Mouse (Mus musculus) myocyte (in vitro differentiated cells): ENCODE measurements at regions not wholly inside any gene's neighbourhood (a gene's known extent, or its start where the extent isn't known, plus 50 kb on each side); places are given as distances from the start of the nearest gene placed in this dataset.

Experiments
- CEBPB ChIP-seq: IDR thresholded peaks from 2 replicates; pipeline ENCODE4 v1.6.1; 2011; ENCODE audit warnings: mild to moderate bottlenecking, moderate library complexity; ENCODE audit not compliant: poor library complexity, insufficient read depth, severe bottlenecking
- POLR2A ChIP-seq: IDR thresholded peaks from one replicate; pipeline ENCODE4 v1.6.1; 2011; ENCODE audit warnings: low read depth, mild to moderate bottlenecking, control low read depth, moderate library complexity; ENCODE audit not compliant: insufficient read length
- POLR2AphosphoS2 ChIP-seq: IDR thresholded peaks from one replicate; pipeline ENCODE4 v1.6.1; 2011; ENCODE audit warnings: low read depth, control low read depth; ENCODE audit not compliant: insufficient read length
- SRF ChIP-seq: IDR thresholded peaks from one replicate; pipeline ENCODE4 v1.6.1; 2011; ENCODE audit warnings: low read depth; ENCODE audit not compliant: control insufficient read depth, insufficient read length
- USF1 ChIP-seq: IDR thresholded peaks from one replicate; pipeline ENCODE4 v1.6.1; 2011; ENCODE audit warnings: low read depth, mild to moderate bottlenecking, control low read depth, moderate library complexity

DNA sequence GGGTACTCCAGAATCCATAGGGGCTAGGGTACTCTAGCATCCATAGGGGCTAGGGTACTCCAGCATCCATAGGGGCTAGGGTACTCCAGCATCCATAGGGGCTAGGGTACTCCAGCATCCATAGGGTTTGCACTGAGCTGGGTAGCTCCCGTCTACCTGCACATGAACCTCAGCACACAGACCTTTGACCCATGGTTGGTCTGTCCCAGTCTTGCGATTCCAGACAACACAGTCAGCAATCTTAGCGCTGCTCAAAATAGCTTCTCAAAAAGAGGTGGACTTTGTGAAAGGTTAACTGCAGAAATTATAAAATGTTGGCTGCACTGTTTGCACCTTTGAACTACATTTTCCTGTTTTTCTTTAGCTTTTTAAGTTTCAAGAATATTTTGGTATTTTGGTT, 56.4 kb upstream of the Slc22a12 start:
- no peak for TF ChIP-seq POLR2A
- no peak for TF ChIP-seq POLR2AphosphoS2
- TF ChIP-seq CEBPB = no peak
- TF ChIP-seq USF1 = no peak
- no peak for TF ChIP-seq SRF
